Mouse (Mus musculus): ENCODE measurements around the gene Rpap3. TPM values are rescaled to one million over a fixed set of nuclear protein-coding genes. Genes with fewer than 3 reads are reported as not detected.
"Not testable (repeated sequence)": the region's sequence is repeated elsewhere in the genome, so short reads cannot be mapped to it uniquely, and the experiment has no call there.

Rpap3 gene
- polyA plus RNA-seq, 1 experiment from 2014 or later: 25.4 TPM

DNA sequence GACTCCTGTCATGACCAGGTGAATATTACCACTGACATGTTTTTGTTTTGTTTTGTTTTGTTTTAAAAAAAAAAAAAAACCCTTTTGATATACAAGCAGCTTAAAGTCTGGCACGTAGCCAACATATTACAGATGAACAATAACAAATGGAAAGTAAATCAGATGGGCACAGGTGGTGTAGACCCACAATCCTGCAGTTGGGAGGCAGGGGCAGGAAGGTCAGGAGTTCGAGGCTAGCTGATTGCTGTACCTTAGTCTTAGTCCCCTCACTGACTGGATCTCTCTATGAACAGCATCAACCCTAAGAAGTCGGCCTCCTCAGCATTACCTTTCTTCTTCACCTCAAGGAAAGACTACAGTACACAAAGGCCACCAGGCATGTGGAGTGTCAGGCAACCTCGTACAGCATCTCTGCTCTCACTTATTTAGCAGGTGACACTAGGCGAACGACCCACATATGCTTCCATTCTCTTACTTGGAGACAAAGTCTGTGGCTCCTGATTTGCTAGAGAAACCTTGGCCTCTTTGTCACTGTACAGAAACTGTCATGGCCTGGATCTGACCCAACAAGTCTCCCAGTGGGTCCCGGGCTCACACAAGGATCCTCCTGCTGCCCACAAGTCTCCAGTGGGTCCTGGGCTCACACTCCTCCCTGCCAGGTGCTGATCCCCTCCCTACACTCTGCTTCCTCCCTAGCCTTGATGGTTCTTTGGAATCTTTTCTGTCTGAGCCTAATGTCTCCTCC lies 32.2 kb downstream of the Rpap3 start:
- Histone ChIP-seq H3K36me3 (ENCODE audit: control insufficient read depth, insufficient read depth, low read length) (peaks cover 49% of the 10 kb centered on the region), H3K9ac (ENCODE audit: low read depth, low read length) (no peak overlapping the region), H3K9me3 (ENCODE audit: control insufficient read depth, low read length) (no peaks in the 10 kb centered on the region), H3K4me2 (ENCODE audit: low read depth, low read length) (no peak overlapping the region), H3K27me3 (replicated peaks; ENCODE audit: control insufficient read depth, insufficient read depth, low read length) (no peaks in the 10 kb centered on the region), H3K4me3 (ENCODE audit: low read depth, low read length) (no peak overlapping the region), H3K4me1 (ENCODE audit: control insufficient read depth, insufficient read depth, low read length) (no peaks in the 10 kb centered on the region), H3K27ac (replicated peaks; ENCODE audit: low read depth, low read length) (no peak overlapping the region)
- 89% methylated on average over 7 of the region's 7 CpGs for WGBS
- ATAC-seq (ENCODE audit: low read depth): no peak
- no peak for DNase-seq (ENCODE audit: low spot score)

DNA sequence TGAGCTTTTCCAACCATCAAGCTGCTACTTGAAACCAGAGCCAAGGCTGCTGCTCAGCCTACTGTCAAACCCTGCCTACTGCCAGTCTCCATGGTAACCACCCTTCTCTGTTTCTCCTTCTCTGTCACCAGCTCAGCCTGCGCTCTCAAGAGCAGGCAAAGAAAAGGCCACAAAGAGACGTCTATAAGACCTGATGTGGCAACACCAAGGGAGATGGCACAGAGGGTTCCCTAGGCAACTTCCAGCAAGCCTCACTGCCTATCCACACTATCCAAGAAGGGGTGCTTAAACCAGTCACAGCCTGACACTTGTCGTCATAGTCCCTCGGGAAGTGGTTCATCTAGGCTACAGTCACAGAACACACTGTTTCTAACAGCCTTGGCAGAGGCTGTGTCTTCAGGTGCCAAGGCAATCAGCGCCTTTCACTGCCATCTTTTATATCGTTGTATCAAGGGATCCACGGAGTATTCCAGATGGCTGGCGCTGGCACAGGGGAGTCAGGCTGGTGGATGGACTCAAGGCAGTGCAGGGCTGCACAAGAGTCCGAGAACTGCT lies 33.3 kb downstream of the Rpap3 start:
- H3K27me3 ChIP-seq (replicated peaks; ENCODE audit: control insufficient read depth, insufficient read depth, low read length): no peaks in the 10 kb centered on the region
- H3K4me1 ChIP-seq (ENCODE audit: control insufficient read depth, insufficient read depth, low read length): no peaks in the 10 kb centered on the region
- H3K4me3 ChIP-seq (ENCODE audit: low read depth, low read length): no peak overlapping the region
- peak; percentile 74 for ATAC-seq (ENCODE audit: low read depth)
- peak; percentile 42 for DNase-seq (ENCODE audit: low spot score)
- WGBS: 78% methylated on average over 9 of the region's 9 CpGs
- H3K36me3 ChIP-seq (ENCODE audit: control insufficient read depth, insufficient read depth, low read length): peaks cover 38% of the 10 kb centered on the region
- H3K4me2 ChIP-seq (ENCODE audit: low read depth, low read length): no peak overlapping the region
- H3K9ac ChIP-seq (ENCODE audit: low read depth, low read length): no peak overlapping the region
- H3K9me3 ChIP-seq (ENCODE audit: control insufficient read depth, low read length): no peaks in the 10 kb centered on the region
- no peak overlapping the region for H3K27ac ChIP-seq (replicated peaks; ENCODE audit: low read depth, low read length)

DNA sequence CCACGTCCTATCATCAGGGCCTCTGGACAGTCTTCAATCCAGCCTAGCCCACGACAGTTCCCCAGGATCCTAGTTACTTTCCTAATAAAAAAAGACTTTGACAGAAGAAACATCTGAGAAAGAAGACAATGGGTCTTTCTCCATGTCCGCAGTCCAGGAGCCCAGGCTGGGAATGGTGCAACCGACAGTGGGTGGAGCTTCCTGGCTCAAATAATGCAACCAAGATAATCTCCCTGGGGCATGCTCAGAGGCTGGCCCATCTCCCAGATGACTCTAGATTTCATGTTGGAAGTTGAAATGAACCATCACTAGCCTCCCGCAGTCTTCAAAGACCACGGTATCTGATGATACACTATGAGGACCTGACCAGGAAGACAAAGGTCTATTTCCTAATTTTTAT lies 35.1 kb downstream of the Rpap3 start:
- Histone ChIP-seq H3K9ac (ENCODE audit: low read depth, low read length) (no peak overlapping the region), H3K4me1 (ENCODE audit: control insufficient read depth, insufficient read depth, low read length) (no peaks in the 10 kb centered on the region), H3K9me3 (ENCODE audit: control insufficient read depth, low read length) (no peaks in the 10 kb centered on the region), H3K36me3 (ENCODE audit: control insufficient read depth, insufficient read depth, low read length) (peaks cover 23% of the 10 kb centered on the region), H3K4me2 (ENCODE audit: low read depth, low read length) (no peak overlapping the region), H3K27ac (replicated peaks; ENCODE audit: low read depth, low read length) (no peak overlapping the region), H3K27me3 (replicated peaks; ENCODE audit: control insufficient read depth, insufficient read depth, low read length) (no peaks in the 10 kb centered on the region), H3K4me3 (ENCODE audit: low read depth, low read length) (no peak overlapping the region)
- DNase-seq (ENCODE audit: low spot score) (no peak), ATAC-seq (ENCODE audit: low read depth) (no peak)
- 77% methylated on average over 6 of the region's 6 CpGs for WGBS

- ATAC-seq (ENCODE audit: low read depth); H3K9ac ChIP-seq (ENCODE audit: low read depth, low read length): not testable (repeated sequence)
These were observed 37.3 kb downstream of the Rpap3 start for GRCm38 (mm10) chr15:97668158-97668877.

GRCm38 (mm10) chr15:97667437-97667836 lies 38.2 kb downstream of the Rpap3 start:
- Histone ChIP-seq H3K4me3 (ENCODE audit: low read depth, low read length) (no peak overlapping the region), H3K27ac (replicated peaks; ENCODE audit: low read depth, low read length) (no peak overlapping the region), H3K4me2 (ENCODE audit: low read depth, low read length) (peak overlapping the region; percentile 19; the same call in 1 of the 2 replicates), H3K36me3 (ENCODE audit: control insufficient read depth, insufficient read depth, low read length) (no peaks in the 10 kb centered on the region), H3K9ac (ENCODE audit: low read depth, low read length) (no peak overlapping the region), H3K27me3 (replicated peaks; ENCODE audit: control insufficient read depth, insufficient read depth, low read length) (no peaks in the 10 kb centered on the region), H3K9me3 (ENCODE audit: control insufficient read depth, low read length) (no peaks in the 10 kb centered on the region), H3K4me1 (ENCODE audit: control insufficient read depth, insufficient read depth, low read length) (no peaks in the 10 kb centered on the region)
- DNase-seq (ENCODE audit: low spot score) (peak; percentile 79), ATAC-seq (ENCODE audit: low read depth) (no peak)
- 30% methylated on average over 7 of the region's 7 CpGs for WGBS

More at GRCm38 (mm10) chr15:97668158-97668877, 37.3 kb downstream of the Rpap3 start:
- DNase-seq (ENCODE audit: low spot score); H3K4me3 ChIP-seq (ENCODE audit: low read depth, low read length); H3K4me1 ChIP-seq (ENCODE audit: control insufficient read depth, insufficient read depth, low read length); H3K27ac ChIP-seq (replicated peaks; ENCODE audit: low read depth, low read length); H3K4me2 ChIP-seq (ENCODE audit: low read depth, low read length); H3K36me3 ChIP-seq (ENCODE audit: control insufficient read depth, insufficient read depth, low read length); H3K9me3 ChIP-seq (ENCODE audit: control insufficient read depth, low read length); H3K27me3 ChIP-seq (replicated peaks; ENCODE audit: control insufficient read depth, insufficient read depth, low read length): not testable (repeated sequence)
- 72% methylated on average over 16 of the region's 17 CpGs for WGBS

- no peak overlapping the region for H3K4me2 ChIP-seq (ENCODE audit: low read depth, low read length)
- no peak for DNase-seq (ENCODE audit: low spot score)
- H3K36me3 ChIP-seq (ENCODE audit: control insufficient read depth, insufficient read depth, low read length): no peaks in the 10 kb centered on the region
- no peak overlapping the region for H3K9ac ChIP-seq (ENCODE audit: low read depth, low read length)
- 88% methylated on average over 10 of the region's 10 CpGs for WGBS
- no peaks in the 10 kb centered on the region for H3K27me3 ChIP-seq (replicated peaks; ENCODE audit: control insufficient read depth, insufficient read depth, low read length)
- no peaks in the 10 kb centered on the region for H3K9me3 ChIP-seq (ENCODE audit: control insufficient read depth, low read length)
- no peak overlapping the region for H3K27ac ChIP-seq (replicated peaks; ENCODE audit: low read depth, low read length)
- no peak for ATAC-seq (ENCODE audit: low read depth)
- no peaks in the 10 kb centered on the region for H3K4me1 ChIP-seq (ENCODE audit: control insufficient read depth, insufficient read depth, low read length)
- H3K4me3 ChIP-seq (ENCODE audit: low read depth, low read length): no peak overlapping the region
These were observed 39.2 kb downstream of the Rpap3 start for GRCm38 (mm10) chr15:97666457-97666770.

DNA sequence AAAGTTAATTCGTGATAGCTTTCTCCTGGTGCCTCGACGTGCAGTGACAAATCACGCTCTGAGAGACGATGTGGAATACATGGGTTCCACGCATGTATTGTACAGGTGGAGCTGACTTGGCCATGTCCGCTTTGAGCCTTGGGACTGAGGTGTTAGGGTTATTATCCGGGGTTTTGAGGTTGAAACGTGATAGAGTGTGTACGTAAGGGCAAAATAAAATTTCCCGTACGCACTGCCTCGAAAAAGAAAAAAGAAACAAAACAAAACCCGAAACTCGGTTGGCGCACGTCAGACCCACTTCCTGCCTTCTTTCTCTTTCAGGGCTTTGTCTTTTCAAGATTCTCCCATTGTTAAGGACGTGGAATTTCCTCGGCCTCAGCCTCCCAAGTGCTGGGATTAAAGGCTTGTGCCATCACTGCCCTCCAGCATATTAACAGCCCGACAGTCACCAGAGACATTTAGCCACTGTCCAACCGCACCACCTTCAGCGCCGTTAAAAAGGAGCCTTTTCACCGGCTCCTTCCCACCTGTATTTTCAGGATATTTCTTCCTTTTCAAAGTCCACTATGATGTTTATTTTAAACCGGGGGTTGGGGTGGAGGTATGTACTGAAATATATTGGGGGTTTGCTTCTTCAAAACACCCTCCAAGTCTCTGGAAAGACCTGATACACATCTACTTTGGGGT lies 39.7 kb downstream of the Rpap3 start:
- Histone ChIP-seq H3K4me1 (ENCODE audit: control insufficient read depth, insufficient read depth, low read length) (no peaks in the 10 kb centered on the region), H3K9ac (ENCODE audit: low read depth, low read length) (no peak overlapping the region), H3K4me3 (ENCODE audit: low read depth, low read length) (no peak overlapping the region), H3K27me3 (replicated peaks; ENCODE audit: control insufficient read depth, insufficient read depth, low read length) (no peaks in the 10 kb centered on the region), H3K9me3 (ENCODE audit: control insufficient read depth, low read length) (no peaks in the 10 kb centered on the region), H3K36me3 (ENCODE audit: control insufficient read depth, insufficient read depth, low read length) (no peaks in the 10 kb centered on the region), H3K27ac (replicated peaks; ENCODE audit: low read depth, low read length) (no peak overlapping the region), H3K4me2 (ENCODE audit: low read depth, low read length) (no peak overlapping the region)
- ATAC-seq (ENCODE audit: low read depth) (no peak), DNase-seq (ENCODE audit: low spot score) (no peak)
- WGBS: 74% methylated on average over 25 of the region's 25 CpGs

DNA sequence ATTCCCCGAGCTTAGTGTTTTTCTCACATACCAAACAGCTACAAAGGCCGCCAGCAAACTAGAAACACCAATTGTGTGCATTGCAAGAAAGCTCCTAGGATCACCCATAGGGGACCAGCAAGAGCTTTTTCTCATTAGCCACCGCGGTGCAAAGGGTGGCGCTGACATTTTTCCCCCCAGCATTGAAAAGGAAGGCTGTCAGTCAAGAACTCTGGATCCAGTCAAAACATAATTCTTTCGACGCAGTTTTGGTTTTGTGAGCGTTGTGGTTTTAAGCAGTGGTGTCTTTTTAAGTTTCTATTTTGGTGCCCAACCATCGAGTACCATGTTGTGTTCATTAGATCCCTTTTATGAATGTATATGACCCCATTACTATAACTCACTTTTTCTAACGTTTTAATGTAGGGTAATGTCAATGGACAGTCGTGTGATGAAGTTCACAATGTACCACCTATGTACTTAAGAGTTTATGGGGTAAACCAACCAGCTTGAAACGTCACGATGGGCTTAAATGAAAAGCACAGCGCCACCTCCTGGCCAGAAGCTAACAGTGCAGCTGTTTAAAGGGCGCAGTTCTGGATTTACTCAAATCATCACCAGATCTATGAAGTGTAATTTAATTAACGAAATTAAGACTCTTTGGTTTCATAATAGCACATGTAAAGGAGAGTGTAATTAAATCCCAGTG lies 40.5 kb downstream of the Rpap3 start:
- H3K36me3 ChIP-seq (ENCODE audit: control insufficient read depth, insufficient read depth, low read length): no peaks in the 10 kb centered on the region

More for the DNA sequence above, 40.5 kb downstream of the Rpap3 start:
- Histone ChIP-seq H3K9ac (ENCODE audit: low read depth, low read length) (no peak overlapping the region), H3K27ac (replicated peaks; ENCODE audit: low read depth, low read length) (no peak overlapping the region), H3K27me3 (replicated peaks; ENCODE audit: control insufficient read depth, insufficient read depth, low read length) (no peaks in the 10 kb centered on the region), H3K4me2 (ENCODE audit: low read depth, low read length) (no peak overlapping the region), H3K4me3 (ENCODE audit: low read depth, low read length) (no peak overlapping the region), H3K9me3 (ENCODE audit: control insufficient read depth, low read length) (no peaks in the 10 kb centered on the region), H3K4me1 (ENCODE audit: control insufficient read depth, insufficient read depth, low read length) (no peaks in the 10 kb centered on the region)
- WGBS: 58% methylated on average over 16 of the region's 16 CpGs
- ATAC-seq (ENCODE audit: low read depth) (no peak), DNase-seq (ENCODE audit: low spot score) (no peak)
